Mouse (Mus musculus) hindbrain, embryonic 16.5 days (tissue): ENCODE measurements at regions not wholly inside any gene's neighbourhood (a gene's known extent, or its start where the extent isn't known, plus 50 kb on each side); places are given as distances from the start of the nearest gene placed in this dataset.
A peak's percentile ranks its signal among the peaks of the same experiment; 100 is the strongest.
"Not testable (repeated sequence)": the region's sequence is repeated elsewhere in the genome, so short reads cannot be mapped to it uniquely, and the experiment has no call there.

Source experiments
- ATAC-seq: fragments of 200-750 bp; cut with Nextera tagmentation; 2 replicates; pipeline ENCODE4 v1.8.0; 2017; ENCODE audit warnings: moderate TSS enrichment, moderate library complexity
- H3K27ac ChIP-seq: fragments of 300-500 bp; sonication (generic); 2 replicates; pipeline ENCODE4 v1.5.1; 2014; ENCODE audit warnings: low read depth, mild to moderate bottlenecking, control low read depth, low read length, moderate library complexity
- H3K27me3 ChIP-seq: fragments of 300-500 bp; sonication (generic); replicated peaks from 2 replicates; pipeline ENCODE4 v1.6.1; 2014; ENCODE audit warnings: low read length; ENCODE audit not compliant: control insufficient read depth, insufficient read depth
- H3K36me3 ChIP-seq: fragments of 300-500 bp; sonication (generic); 2 replicates; pipeline ENCODE4 v1.6.1; 2014; ENCODE audit warnings: mild to moderate bottlenecking, low read length, moderate library complexity, mixed read lengths; ENCODE audit not compliant: control insufficient read depth, insufficient read depth
- H3K4me1 ChIP-seq: fragments of 300-500 bp; sonication (generic); 2 replicates; pipeline ENCODE4 v1.6.1; 2014; ENCODE audit warnings: low read depth, low read length; ENCODE audit not compliant: control insufficient read depth, insufficient read depth
- H3K4me2 ChIP-seq: fragments of 300-500 bp; sonication (generic); 2 replicates; pipeline ENCODE4 v1.6.1; 2014; ENCODE audit warnings: mild to moderate bottlenecking, low read length, control low read depth, moderate library complexity
- H3K4me3 ChIP-seq: fragments of 300-500 bp; sonication (generic); 2 replicates; pipeline ENCODE4 v1.5.1; 2014; ENCODE audit warnings: mild to moderate bottlenecking, low read length, control low read depth, moderate library complexity
- H3K9ac ChIP-seq: fragments of 300-500 bp; sonication (generic); 2 replicates; pipeline ENCODE4 v1.6.1; 2014; ENCODE audit warnings: low read depth, mild to moderate bottlenecking, control low read depth, low read length, moderate library complexity
- H3K9me3 ChIP-seq: fragments of 300-500 bp; sonication (generic); 2 replicates; pipeline ENCODE4 v1.6.1; 2014; ENCODE audit warnings: mild to moderate bottlenecking, low read length, moderate library complexity; ENCODE audit not compliant: control insufficient read depth
- WGBS: fragments of 180-500 bp; shearing (Covaris S2); extraction: QIAGEN DNeasy Blood & Tissue Kit; methylation state at CpG from one replicate; pipeline ENCODE4 v1.1.7; 2014; 5-methylcytosine and 5-hydroxymethylcytosine counted together

DNA sequence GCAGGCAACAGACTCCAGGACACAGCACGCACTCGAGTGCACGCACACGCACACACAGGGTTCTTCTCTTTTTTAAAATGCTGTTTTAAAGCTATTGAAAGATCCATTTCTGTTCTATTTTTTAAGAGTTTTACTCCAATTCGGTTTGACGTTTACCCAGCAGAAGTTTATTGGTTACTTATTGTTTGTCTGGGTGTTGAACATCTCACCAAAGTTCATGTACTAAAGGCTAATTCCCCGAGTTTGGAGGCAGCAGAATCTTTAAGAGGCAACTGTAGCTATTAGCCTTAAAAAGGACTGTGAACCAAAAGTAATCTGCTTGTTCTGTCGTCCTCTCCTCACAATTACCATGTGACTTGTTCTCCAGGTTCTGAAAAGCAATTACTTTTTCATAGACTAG lies 263.0 kb upstream of the Nfia start:
- Histone ChIP-seq H3K9ac (no peak overlapping the region), H3K4me3 (no peak overlapping the region), H3K4me1 (no peaks in the 10 kb centered on the region), H3K27me3 (no peaks in the 10 kb centered on the region), H3K36me3 (no peaks in the 10 kb centered on the region), H3K9me3 (no peaks in the 10 kb centered on the region), H3K4me2 (no peak overlapping the region), H3K27ac (no peak overlapping the region)
- 83% methylated on average over 8 of the region's 8 CpGs for WGBS
- ATAC-seq, result no peak

DNA sequence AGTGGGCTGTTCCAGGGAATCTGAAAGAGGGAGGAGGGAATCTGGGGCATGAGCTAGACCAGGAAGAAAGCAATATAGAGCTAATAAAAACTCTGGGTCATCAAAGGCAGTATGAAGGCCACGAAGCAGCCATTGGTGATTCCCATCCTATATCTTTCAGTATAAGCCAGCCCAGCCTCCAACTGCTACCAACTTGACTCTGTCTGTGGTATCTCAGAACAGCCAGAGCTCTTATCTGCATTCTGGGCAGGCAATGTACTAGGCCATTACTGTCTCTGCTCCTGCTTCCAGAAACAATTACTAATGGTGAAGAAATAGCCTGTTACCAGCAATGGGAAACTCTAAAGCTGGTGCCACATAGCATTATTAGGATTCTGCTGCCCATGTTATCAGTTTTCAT lies 266.8 kb upstream of the Nfia start:
- H3K27me3 ChIP-seq, result no peaks in the 10 kb centered on the region
- H3K36me3 ChIP-seq, result no peaks in the 10 kb centered on the region
- H3K4me1 ChIP-seq, result no peaks in the 10 kb centered on the region
- no peak for ATAC-seq
- 83% methylated on average over 1 of the region's 1 CpGs for WGBS
- H3K4me2 ChIP-seq, result no peak overlapping the region
- H3K9me3 ChIP-seq, result no peaks in the 10 kb centered on the region
- H3K9ac ChIP-seq, result no peak overlapping the region
- H3K4me3 ChIP-seq, result no peak overlapping the region
- no peak overlapping the region for H3K27ac ChIP-seq

DNA sequence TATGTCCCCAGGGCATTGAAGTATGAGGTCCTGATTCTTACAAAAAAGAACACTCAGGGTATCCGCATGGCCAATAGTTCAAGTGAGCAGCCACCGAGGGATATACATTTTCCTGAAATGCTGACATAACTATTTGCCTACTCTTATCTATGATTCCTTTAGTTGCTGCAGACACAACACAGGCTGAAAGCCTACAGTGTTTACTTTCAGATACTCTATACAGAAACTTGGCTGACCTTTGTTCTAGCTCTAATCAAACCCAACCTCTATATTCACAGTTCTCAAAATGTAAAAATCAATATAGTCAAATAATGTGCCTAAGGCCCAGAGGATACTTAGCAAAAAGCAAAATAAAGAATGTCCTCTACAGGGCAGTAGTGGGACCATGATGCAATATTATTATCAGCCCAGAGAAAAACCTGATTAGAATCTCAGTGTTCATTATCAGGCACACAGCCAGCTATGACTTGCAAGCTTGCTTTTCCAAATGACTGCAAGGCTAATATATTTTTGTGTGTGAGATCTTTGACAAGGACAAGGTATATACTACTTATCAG lies 281.2 kb upstream of the Nfia start:
- H3K9ac ChIP-seq, result no peak overlapping the region
- H3K27me3 ChIP-seq, result no peaks in the 10 kb centered on the region
- WGBS, result 89% methylated on average over 2 of the region's 2 CpGs
- H3K9me3 ChIP-seq, result no peaks in the 10 kb centered on the region
- no peaks in the 10 kb centered on the region for H3K36me3 ChIP-seq
- no peak overlapping the region for H3K4me3 ChIP-seq
- no peaks in the 10 kb centered on the region for H3K4me1 ChIP-seq
- H3K4me2 ChIP-seq, result no peak overlapping the region
- no peak overlapping the region for H3K27ac ChIP-seq
- ATAC-seq, result no peak

DNA sequence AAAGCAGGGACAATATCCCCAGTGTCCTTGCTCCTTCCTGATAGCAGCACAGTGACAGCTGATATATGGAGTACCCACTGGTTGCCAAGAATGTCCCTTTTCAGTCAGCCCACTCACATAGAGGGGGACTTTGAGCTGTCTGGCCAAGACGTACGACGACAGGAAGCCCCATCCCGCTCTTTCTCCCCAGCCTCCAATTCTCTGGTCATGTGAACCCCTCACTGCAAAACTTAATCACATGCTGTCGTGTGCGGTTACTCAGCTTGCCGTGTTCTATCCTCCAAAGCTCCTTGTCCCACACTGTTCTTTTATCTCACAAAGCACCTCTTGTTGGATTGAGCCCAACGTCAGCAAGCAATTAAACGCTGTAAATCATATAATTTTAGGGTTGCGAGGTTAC lies 286.2 kb upstream of the Nfia start:
- H3K9ac ChIP-seq, result no peak overlapping the region
- ATAC-seq, result peak; percentile 81
- H3K9me3 ChIP-seq, result no peaks in the 10 kb centered on the region
- no peak overlapping the region for H3K4me2 ChIP-seq
- no peaks in the 10 kb centered on the region for H3K27me3 ChIP-seq
- H3K27ac ChIP-seq, result no peak overlapping the region; the same call in 1 of the 2 replicates
- no peaks in the 10 kb centered on the region for H3K36me3 ChIP-seq
- H3K4me1 ChIP-seq, result no peaks in the 10 kb centered on the region
- no peak overlapping the region for H3K4me3 ChIP-seq
- WGBS, result 38% methylated on average over 10 of the region's 10 CpGs

DNA sequence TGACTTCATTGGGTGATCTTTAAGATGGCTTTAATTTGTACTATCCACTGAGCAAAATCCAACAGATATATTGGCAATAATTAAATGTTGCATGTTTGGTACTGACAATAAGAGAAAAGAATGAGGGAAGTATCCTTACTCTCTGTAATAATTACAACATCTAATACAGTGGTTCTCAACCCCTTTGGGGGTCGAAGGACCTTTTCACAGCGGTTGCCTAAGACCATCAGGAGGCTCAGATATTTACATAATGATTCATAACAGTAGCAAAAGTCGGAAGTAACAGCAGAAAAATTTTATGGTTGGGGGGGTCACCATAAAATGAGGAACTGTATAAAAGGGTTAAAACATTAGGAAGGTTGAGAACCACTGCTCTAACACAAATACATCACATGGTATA lies 287.3 kb upstream of the Nfia start:
- Histone ChIP-seq H3K4me3 (no peak overlapping the region), H3K27ac (no peak overlapping the region), H3K27me3 (no peaks in the 10 kb centered on the region), H3K4me1 (no peaks in the 10 kb centered on the region), H3K4me2 (no peak overlapping the region), H3K9me3 (no peaks in the 10 kb centered on the region), H3K9ac (no peak overlapping the region), H3K36me3 (no peaks in the 10 kb centered on the region)
- WGBS, result 86% methylated on average over 3 of the region's 3 CpGs
- no peak for ATAC-seq

DNA sequence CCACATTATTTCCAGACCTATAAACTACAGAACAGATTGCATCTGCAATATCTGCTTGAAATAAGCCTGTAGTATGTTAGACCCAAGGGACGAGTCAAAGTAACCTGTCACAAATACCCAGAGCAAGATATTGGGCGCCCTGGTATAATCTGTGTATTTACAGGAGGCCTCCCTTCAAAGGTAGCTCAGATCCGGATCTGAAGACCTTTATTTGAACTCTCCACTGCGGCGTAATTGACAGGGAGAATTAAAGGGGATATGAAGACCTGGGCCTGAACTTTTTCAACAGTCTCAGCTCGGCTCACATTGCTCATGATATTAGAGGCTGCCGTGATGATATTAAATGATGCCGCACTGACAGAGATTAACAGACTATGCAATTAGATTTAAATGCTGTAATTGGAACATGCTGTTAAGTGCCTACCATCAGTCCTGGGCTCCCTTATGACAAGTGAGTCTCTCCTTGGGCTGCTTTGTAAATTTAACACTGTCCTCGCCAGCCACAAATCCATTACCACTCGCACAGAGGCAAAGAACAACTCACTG lies 289.8 kb upstream of the Nfia start:
- Histone ChIP-seq H3K27ac (no peak overlapping the region), H3K9me3 (no peaks in the 10 kb centered on the region), H3K4me2 (no peak overlapping the region), H3K4me1 (no peaks in the 10 kb centered on the region), H3K4me3 (no peak overlapping the region), H3K9ac (no peak overlapping the region), H3K27me3 (no peaks in the 10 kb centered on the region), H3K36me3 (no peaks in the 10 kb centered on the region)
- ATAC-seq, result peak; percentile 80
- 57% methylated on average over 10 of the region's 10 CpGs for WGBS

DNA sequence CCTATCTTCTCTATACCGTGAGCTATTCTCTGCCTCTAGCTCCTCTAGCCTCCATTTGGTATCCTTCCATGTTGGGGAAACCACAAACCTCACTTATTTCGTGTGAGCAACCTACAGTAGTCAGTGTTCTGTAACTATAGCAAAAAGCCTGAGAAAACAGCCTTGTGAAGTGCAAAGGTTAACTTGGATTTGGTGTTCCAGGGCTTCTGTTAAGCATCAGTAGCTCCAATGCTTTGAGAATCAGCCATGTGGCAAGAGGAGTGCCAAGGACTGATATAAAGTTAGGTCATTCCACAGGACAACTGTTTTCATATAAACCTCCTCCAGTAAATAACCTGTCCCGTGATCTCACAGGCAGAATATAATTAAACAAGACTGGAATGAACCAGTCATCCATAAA lies 290.7 kb upstream of the Nfia start:
- WGBS, result 87% methylated on average over 3 of the region's 3 CpGs
- no peak for ATAC-seq
- Histone ChIP-seq H3K4me3 (no peak overlapping the region), H3K9me3 (no peaks in the 10 kb centered on the region), H3K9ac (no peak overlapping the region), H3K27ac (no peak overlapping the region), H3K4me1 (no peaks in the 10 kb centered on the region), H3K27me3 (no peaks in the 10 kb centered on the region), H3K36me3 (no peaks in the 10 kb centered on the region), H3K4me2 (no peak overlapping the region)

DNA sequence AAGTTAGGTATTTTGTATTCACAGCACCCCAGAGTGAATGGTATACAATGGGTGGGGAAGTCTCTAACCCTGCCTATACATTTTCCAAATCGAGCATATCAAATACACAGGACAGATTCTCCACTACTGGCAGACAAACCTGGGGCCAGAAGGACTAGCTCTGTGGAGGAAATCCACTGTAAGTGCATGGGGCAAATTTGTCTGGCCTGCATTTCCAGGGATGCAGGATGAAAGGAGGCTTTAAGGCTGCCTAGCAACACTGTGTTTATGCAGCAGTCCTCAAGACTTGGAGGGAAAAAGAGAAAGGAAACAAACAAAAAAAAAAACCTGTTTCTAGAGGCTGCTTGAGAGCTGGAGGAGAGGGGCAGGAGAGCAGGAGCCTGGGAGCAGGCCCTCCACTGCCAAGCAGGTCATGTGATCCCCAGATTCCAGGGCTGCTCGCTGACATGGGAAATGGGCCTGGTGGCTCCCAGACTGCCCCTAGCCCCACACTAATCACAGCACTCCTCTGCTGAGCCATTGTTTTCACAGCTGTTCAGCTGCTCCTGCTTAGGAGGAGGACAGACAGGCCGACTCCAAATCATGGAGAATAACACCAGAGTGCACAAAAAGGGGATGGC lies 293.7 kb upstream of the Gm10192 start:
- Histone ChIP-seq H3K4me2 (no peak overlapping the region), H3K4me3 (no peak overlapping the region), H3K36me3 (no peaks in the 10 kb centered on the region), H3K9me3 (no peaks in the 10 kb centered on the region), H3K27me3 (no peaks in the 10 kb centered on the region), H3K4me1 (no peaks in the 10 kb centered on the region), H3K27ac (no peak overlapping the region), H3K9ac (no peak overlapping the region)
- 7% methylated on average over 3 of the region's 3 CpGs for WGBS
- peak; percentile 98 for ATAC-seq

DNA sequence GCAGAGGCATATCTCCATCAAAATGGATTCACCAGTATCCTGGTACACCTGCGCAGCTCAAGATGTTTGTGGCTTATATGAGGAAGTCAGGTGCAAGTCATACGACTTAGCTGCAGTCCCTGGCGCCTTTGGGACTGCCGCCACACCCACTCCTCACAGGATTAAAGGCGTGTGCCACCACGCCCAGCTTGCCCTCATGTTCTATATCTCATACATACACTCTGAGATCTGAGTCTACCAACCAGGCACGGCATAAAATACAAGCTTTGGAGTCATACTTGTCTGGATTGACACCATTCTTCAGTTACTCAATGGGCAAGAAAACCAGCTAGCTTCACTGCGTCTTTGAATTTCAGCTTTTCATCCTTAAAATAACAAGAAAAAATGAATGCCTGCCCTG lies 290.5 kb upstream of the Gm10192 start:
- not testable (repeated sequence) for H3K9me3 ChIP-seq, H3K4me1 ChIP-seq, H3K9ac ChIP-seq, H3K4me3 ChIP-seq, H3K27me3 ChIP-seq, H3K4me2 ChIP-seq, ATAC-seq, H3K36me3 ChIP-seq, H3K27ac ChIP-seq
- WGBS, result 94% methylated on average over 8 of the region's 8 CpGs
